Mouse (Mus musculus): ENCODE measurements around the gene Olfr1396.

The Olfr1396 gene

DNA sequence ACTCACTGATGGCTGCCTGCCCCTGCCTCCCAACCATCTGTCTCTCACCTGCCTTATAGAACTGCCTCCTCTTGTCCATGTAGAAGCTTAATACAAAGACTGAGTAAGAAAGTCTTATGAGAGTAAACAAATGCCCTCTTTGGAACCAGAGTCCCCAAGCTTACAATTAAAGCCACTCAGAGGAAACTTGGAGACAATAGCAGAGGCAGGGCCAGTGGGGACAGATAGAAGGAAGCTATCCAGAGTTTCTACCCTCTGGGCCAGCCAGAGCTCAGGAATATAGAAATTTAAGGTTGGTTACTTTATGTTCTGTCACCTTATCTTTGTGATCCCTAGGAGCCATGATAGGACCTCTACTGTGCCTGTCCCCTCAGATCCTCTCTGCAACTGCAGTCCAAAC, at the start of gene Olfr1396:
TSS of gene Olfr1396 (minus strand) at position 101 of the 400 bp plus-strand sequence.
- in situ Hi-C loops (cut with MboI, MseI) = loop anchor here (5.0 kb wide), 1 partner anchor 148 kb away; no protein-coding TSS in a partner anchor

- in situ Hi-C loops (cut with MboI, MseI) = no loop called here
Observed at GRCm38 (mm10) chr11:49156821-49157814, 42.4 kb upstream of the Olfr1396 start.

DNA sequence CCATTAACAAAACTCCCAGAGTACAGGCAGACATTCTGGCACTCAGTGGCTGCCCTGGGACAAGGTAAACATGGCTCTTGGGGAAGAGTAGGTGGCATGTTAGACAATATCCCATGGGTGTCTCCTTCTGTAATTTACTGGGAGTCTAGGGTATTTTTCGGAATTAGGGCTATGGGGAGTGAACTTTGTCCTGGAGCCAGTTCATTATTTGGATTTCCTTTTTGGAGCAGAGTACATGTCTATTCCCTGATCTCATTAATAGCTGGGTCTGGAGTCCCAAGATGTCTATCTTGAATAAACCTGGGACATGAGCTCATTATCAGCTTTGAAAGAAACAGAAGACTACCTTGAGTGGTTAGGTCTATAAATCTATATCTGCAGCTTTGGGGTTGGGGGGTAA, 39.4 kb upstream of the Olfr1396 start, which contains the start of gene Olfr1394:
TSS of gene Olfr1394 (plus strand) at position 301 of the 400 bp plus-strand sequence.
- in situ Hi-C loops (cut with MboI, MseI) = no loop called here

DNA sequence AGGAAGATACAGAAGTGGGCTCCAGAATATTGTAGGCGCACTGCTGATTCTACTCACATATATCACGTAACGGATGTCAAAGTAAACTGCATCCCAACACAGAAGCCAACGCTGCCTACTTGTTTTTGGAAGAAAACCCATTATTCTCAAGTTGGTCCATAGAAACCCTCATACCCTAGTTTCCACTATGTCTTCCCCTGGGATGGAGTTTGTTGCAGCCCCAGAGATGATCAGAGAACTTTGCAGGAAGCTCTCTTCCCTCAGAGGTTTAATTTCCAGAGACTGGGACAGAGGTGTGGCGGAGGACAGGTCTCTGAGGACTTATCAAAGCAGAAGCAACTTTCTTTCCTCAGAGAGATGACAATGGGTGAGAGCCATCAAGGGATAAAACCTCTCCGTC, 27.3 kb upstream of the Olfr1396 start, which contains the start of gene Olfr1395:
TSS of gene Olfr1395 (plus strand) at position 301 of the 400 bp plus-strand sequence.
- in situ Hi-C loops (cut with MboI, MseI) = loop anchor here (25.0 kb wide), 2 partner anchors 420 to 1520 kb away; partner anchors contain the start of gene Olfr1380

- in situ Hi-C loops (cut with MboI, MseI) = no loop called here
Observed at GRCm38 (mm10) chr11:49124169-49124568, 9.5 kb upstream of the Olfr1396 start.

GRCm38 (mm10) chr11:49119635-49120034, 5.0 kb upstream of the Olfr1396 start:
- in situ Hi-C loops (cut with MboI, MseI) = loop anchor here (5.0 kb wide), 1 partner anchor 143 kb away; no protein-coding TSS in a partner anchor

GRCm38 (mm10) chr11:49114158-49114557, 516 bp downstream of the Olfr1396 start:
- in situ Hi-C loops (cut with MboI, MseI) = no loop called here

- in situ Hi-C loops (cut with MboI, MseI) = no loop called here
Observed at GRCm38 (mm10) chr11:49112624-49113219, 2.0 kb downstream of the Olfr1396 start.

GRCm38 (mm10) chr11:49111000-49111399, 3.7 kb downstream of the Olfr1396 start:
- in situ Hi-C loops (cut with MboI, MseI) = no loop called here

GRCm38 (mm10) chr11:49108833-49109232, 5.8 kb downstream of the Olfr1396 start:
- in situ Hi-C loops (cut with MboI, MseI) = no loop called here

GRCm38 (mm10) chr11:49107650-49108537, 6.8 kb downstream of the Olfr1396 start:
- in situ Hi-C loops (cut with MboI, MseI) = no loop called here

GRCm38 (mm10) chr11:49105752-49106151, 8.9 kb downstream of the Olfr1396 start:
- in situ Hi-C loops (cut with MboI, MseI) = no loop called here

GRCm38 (mm10) chr11:49103047-49103693, 11.5 kb downstream of the Olfr1396 start:
- in situ Hi-C loops (cut with MboI, MseI) = no loop called here

- in situ Hi-C loops (cut with MboI, MseI) = no loop called here
Observed at GRCm38 (mm10) chr11:49101500-49101899, 13.2 kb downstream of the Olfr1396 start.

DNA sequence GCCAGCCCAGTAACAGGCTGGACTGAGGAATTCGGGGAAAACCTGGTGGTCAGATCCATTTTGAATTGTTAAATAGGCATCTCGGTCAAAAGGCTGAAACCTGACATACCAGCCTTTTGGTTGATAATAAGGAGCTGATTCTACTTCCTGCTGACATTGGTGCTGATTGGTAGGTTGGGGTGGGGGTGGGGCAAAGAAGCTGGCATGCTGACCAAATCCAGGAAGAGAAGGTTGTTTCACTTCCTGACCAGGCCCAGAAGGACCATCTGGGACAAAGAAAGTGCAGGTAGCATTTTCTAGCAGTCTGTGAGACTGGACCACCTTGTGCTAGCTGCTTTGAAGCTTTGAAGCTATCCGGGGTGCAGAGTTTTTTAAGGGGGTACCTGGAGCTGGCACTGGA, 14.3 kb downstream of the Olfr1396 start:
- in situ Hi-C loops (cut with MboI, MseI) = no loop called here

DNA sequence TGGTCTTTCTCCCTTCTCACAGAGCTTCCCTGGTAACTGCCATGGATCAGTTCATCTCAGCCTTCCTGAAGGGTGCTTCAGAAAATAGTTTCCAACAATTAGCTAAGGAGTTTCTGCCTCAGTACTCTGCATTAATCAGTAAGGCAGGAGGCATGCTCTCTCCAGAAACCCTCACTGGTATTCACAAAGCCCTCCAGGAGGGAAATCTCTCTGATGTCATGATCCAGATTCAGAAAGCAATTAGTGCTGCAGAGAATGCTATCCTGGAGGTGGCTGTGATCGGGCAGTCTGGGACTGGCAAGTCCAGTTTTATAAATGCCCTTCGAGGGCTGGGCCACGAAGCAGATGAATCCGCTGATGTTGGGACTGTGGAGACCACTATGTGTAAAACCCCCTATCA, 19.3 kb downstream of the Olfr1396 start:
- in situ Hi-C loops (cut with MboI, MseI) = loop anchor here (5.0 kb wide), 3 partner anchors 38 to 298 kb away; partner anchors contain the start of gene Irgm1

- in situ Hi-C loops (cut with MboI, MseI) = no loop called here
Observed at GRCm38 (mm10) chr11:49093861-49094660, 20.6 kb downstream of the Olfr1396 start.

GRCm38 (mm10) chr11:49092786-49093185, 21.9 kb downstream of the Olfr1396 start:
- in situ Hi-C loops (cut with MboI, MseI) = no loop called here

GRCm38 (mm10) chr11:49092053-49092586, 22.6 kb downstream of the Olfr1396 start:
- in situ Hi-C loops (cut with MboI, MseI) = no loop called here
